Mouse (Mus musculus): ENCODE measurements around the gene Rasgrp3.

GRCm38 (mm10) chr17:75476736-75477416, 41.2 kb downstream of the Rasgrp3 start:
- no peak for TF ChIP-seq E2F4 (IDR thresholded peaks at IDR 0.05; ENCODE audit: insufficient read depth)
- TF ChIP-seq POLR2A (IDR thresholded peaks at IDR 0.05; ENCODE audit: insufficient read length, low read depth): no peak
- TF ChIP-seq USF1 (IDR thresholded peaks at IDR 0.05; ENCODE audit: low read depth): no peak
- no peak for TF ChIP-seq POLR2AphosphoS2 (IDR thresholded peaks at IDR 0.05; ENCODE audit: insufficient read length, low read depth)
- TF ChIP-seq MYOG (IDR thresholded peaks at IDR 0.05; ENCODE audit: control insufficient read depth in 1 of 3, insufficient read depth in 1 of 3, insufficient read length in 2 of 3, low read depth in 2 of 3): no peak
